Mouse (Mus musculus): ENCODE measurements around the gene Gm44502. TPM values are rescaled to one million over a fixed set of nuclear protein-coding genes. Genes with fewer than 3 reads are reported as not detected.

Gene Gm44502
- polyA plus RNA-seq, 1 experiment from 2014 or later = 0.59 TPM

GRCm38 (mm10) chr15:89474596-89475292, 45.2 kb upstream of the Gm44502 start:
- no peaks in the 10 kb centered on the region for H3K9me3 ChIP-seq (ENCODE audit: control insufficient read depth, low read length)
- H3K4me1 ChIP-seq (ENCODE audit: control insufficient read depth in 2 of 2, insufficient read depth in 2 of 2, low read length in 2 of 2) = peaks cover 5 to 14% of the 10 kb centered on the region in 2 experiments; a peak in 3 of 4 replicates
- 93% methylated on average over 19 of the region's 19 CpGs for WGBS
- H3K4me2 ChIP-seq (ENCODE audit: low read length) = no peak overlapping the region
- H3K27me3 ChIP-seq (ENCODE audit: control insufficient read depth, insufficient read depth, low read length) = no peaks in the 10 kb centered on the region
- no peaks in the 10 kb centered on the region for H3K36me3 ChIP-seq (ENCODE audit: control insufficient read depth, insufficient read depth, low read length)
- H3K27ac ChIP-seq (replicated peaks in 1 of 2; ENCODE audit: control insufficient read depth in 1 of 2, insufficient read depth in 1 of 2, low read depth in 2 of 2, low read length in 2 of 2) = no peak overlapping the region
- no peak overlapping the region for H3K4me3 ChIP-seq (ENCODE audit: control insufficient read depth in 1 of 2, insufficient read depth in 1 of 2, low read depth in 1 of 2, low read length in 2 of 2)
- H3K9ac ChIP-seq (ENCODE audit: low read length) = no peak overlapping the region
- no peak for ATAC-seq (ENCODE audit: insufficient number of reproducible peaks, insufficient read depth, low FRiP score, low read depth)

- H3K27ac ChIP-seq (replicated peaks in 1 of 2; ENCODE audit: control insufficient read depth in 1 of 2, insufficient read depth in 1 of 2, low read depth in 2 of 2, low read length in 2 of 2) = no peak overlapping the region
- no peak overlapping the region for H3K9ac ChIP-seq (ENCODE audit: low read length)
- no peaks in the 10 kb centered on the region for H3K9me3 ChIP-seq (ENCODE audit: control insufficient read depth, low read length)
- H3K36me3 ChIP-seq (ENCODE audit: control insufficient read depth, insufficient read depth, low read length) = no peaks in the 10 kb centered on the region
- WGBS = 95% methylated on average over 8 of the region's 8 CpGs
- H3K4me3 ChIP-seq (ENCODE audit: control insufficient read depth in 1 of 2, insufficient read depth in 1 of 2, low read depth in 1 of 2, low read length in 2 of 2) = no peak overlapping the region
- no peaks in the 10 kb centered on the region for H3K27me3 ChIP-seq (ENCODE audit: control insufficient read depth, insufficient read depth, low read length)
- H3K4me2 ChIP-seq (ENCODE audit: low read length) = no peak overlapping the region
- no peak for ATAC-seq (ENCODE audit: insufficient number of reproducible peaks, insufficient read depth, low FRiP score, low read depth)
- H3K4me1 ChIP-seq (ENCODE audit: control insufficient read depth in 2 of 2, insufficient read depth in 2 of 2, low read length in 2 of 2) = peaks cover 5 to 14% of the 10 kb centered on the region in 2 experiments; a peak in 3 of 4 replicates
Measured at GRCm38 (mm10) chr15:89473921-89474320, 44.4 kb upstream of the Gm44502 start.

GRCm38 (mm10) chr15:89473370-89473769, 43.9 kb upstream of the Gm44502 start:
- Histone ChIP-seq H3K27me3 (ENCODE audit: control insufficient read depth, insufficient read depth, low read length) (no peaks in the 10 kb centered on the region), H3K9me3 (ENCODE audit: control insufficient read depth, low read length) (no peaks in the 10 kb centered on the region), H3K36me3 (ENCODE audit: control insufficient read depth, insufficient read depth, low read length) (no peaks in the 10 kb centered on the region), H3K4me2 (ENCODE audit: low read length) (no peak overlapping the region), H3K4me1 (ENCODE audit: control insufficient read depth in 2 of 2, insufficient read depth in 2 of 2, low read length in 2 of 2) (peaks cover 5 to 14% of the 10 kb centered on the region in 2 experiments; a peak in 3 of 4 replicates), H3K9ac (ENCODE audit: low read length) (no peak overlapping the region), H3K4me3 (ENCODE audit: control insufficient read depth in 1 of 2, insufficient read depth in 1 of 2, low read depth in 1 of 2, low read length in 2 of 2) (no peak overlapping the region), H3K27ac (replicated peaks in 1 of 2; ENCODE audit: control insufficient read depth in 1 of 2, insufficient read depth in 1 of 2, low read depth in 2 of 2, low read length in 2 of 2) (no peak overlapping the region)
- ATAC-seq (ENCODE audit: insufficient number of reproducible peaks, insufficient read depth, low FRiP score, low read depth) = no peak
- 63% methylated on average over 9 of the region's 9 CpGs for WGBS

GRCm38 (mm10) chr15:89471476-89471875, 42.0 kb upstream of the Gm44502 start:
- Histone ChIP-seq H3K9me3 (ENCODE audit: control insufficient read depth, low read length) (no peaks in the 10 kb centered on the region), H3K27me3 (ENCODE audit: control insufficient read depth, insufficient read depth, low read length) (no peaks in the 10 kb centered on the region), H3K36me3 (ENCODE audit: control insufficient read depth, insufficient read depth, low read length) (no peaks in the 10 kb centered on the region), H3K9ac (ENCODE audit: low read length) (no peak overlapping the region), H3K27ac (replicated peaks in 1 of 2; ENCODE audit: control insufficient read depth in 1 of 2, insufficient read depth in 1 of 2, low read depth in 2 of 2, low read length in 2 of 2) (no peak overlapping the region), H3K4me2 (ENCODE audit: low read length) (no peak overlapping the region), H3K4me1 (ENCODE audit: control insufficient read depth in 2 of 2, insufficient read depth in 2 of 2, low read length in 2 of 2) (peaks cover 5 to 9% of the 10 kb centered on the region in 2 experiments; a peak in 3 of 4 replicates), H3K4me3 (ENCODE audit: control insufficient read depth in 1 of 2, insufficient read depth in 1 of 2, low read depth in 1 of 2, low read length in 2 of 2) (no peak overlapping the region)
- WGBS = 83% methylated on average over 4 of the region's 4 CpGs
- no peak for ATAC-seq (ENCODE audit: insufficient number of reproducible peaks, insufficient read depth, low FRiP score, low read depth)

- no peak for ATAC-seq (ENCODE audit: insufficient number of reproducible peaks, insufficient read depth, low FRiP score, low read depth)
- no peak overlapping the region for H3K27ac ChIP-seq (replicated peaks in 1 of 2; ENCODE audit: control insufficient read depth in 1 of 2, insufficient read depth in 1 of 2, low read depth in 2 of 2, low read length in 2 of 2)
- WGBS = 36% methylated on average over 2 of the region's 2 CpGs
- H3K4me3 ChIP-seq (ENCODE audit: control insufficient read depth in 1 of 2, insufficient read depth in 1 of 2, low read depth in 1 of 2, low read length in 2 of 2) = no peak overlapping the region
- H3K36me3 ChIP-seq (ENCODE audit: control insufficient read depth, insufficient read depth, low read length) = no peaks in the 10 kb centered on the region
- no peaks in the 10 kb centered on the region for H3K9me3 ChIP-seq (ENCODE audit: control insufficient read depth, low read length)
- H3K4me1 ChIP-seq (ENCODE audit: control insufficient read depth in 2 of 2, insufficient read depth in 2 of 2, low read length in 2 of 2) = no peaks in the 10 kb centered on the region
- no peaks in the 10 kb centered on the region for H3K27me3 ChIP-seq (ENCODE audit: control insufficient read depth, insufficient read depth, low read length)
- H3K4me2 ChIP-seq (ENCODE audit: low read length) = no peak overlapping the region
- no peak overlapping the region for H3K9ac ChIP-seq (ENCODE audit: low read length)
Measured at GRCm38 (mm10) chr15:89468577-89468976, 39.1 kb upstream of the Gm44502 start.

GRCm38 (mm10) chr15:89465052-89465451, 35.6 kb upstream of the Gm44502 start:
- H3K9me3 ChIP-seq (ENCODE audit: control insufficient read depth, low read length) = no peaks in the 10 kb centered on the region

GRCm38 (mm10) chr15:89463334-89464235, 34.1 kb upstream of the Gm44502 start:
- Histone ChIP-seq H3K4me2 (ENCODE audit: low read length) (no peak overlapping the region), H3K27me3 (ENCODE audit: control insufficient read depth, insufficient read depth, low read length) (peaks cover 3% of the 10 kb centered on the region; the same call in 1 of the 2 replicates), H3K9ac (ENCODE audit: low read length) (no peak overlapping the region), H3K4me3 (ENCODE audit: control insufficient read depth in 1 of 2, insufficient read depth in 1 of 2, low read depth in 1 of 2, low read length in 2 of 2) (no peak overlapping the region), H3K9me3 (ENCODE audit: control insufficient read depth, low read length) (no peaks in the 10 kb centered on the region), H3K27ac (replicated peaks in 1 of 2; ENCODE audit: control insufficient read depth in 1 of 2, insufficient read depth in 1 of 2, low read depth in 2 of 2, low read length in 2 of 2) (no peak overlapping the region), H3K4me1 (ENCODE audit: control insufficient read depth in 2 of 2, insufficient read depth in 2 of 2, low read length in 2 of 2) (no peaks in the 10 kb centered on the region), H3K36me3 (ENCODE audit: control insufficient read depth, insufficient read depth, low read length) (no peaks in the 10 kb centered on the region)
- no peak for ATAC-seq (ENCODE audit: insufficient number of reproducible peaks, insufficient read depth, low FRiP score, low read depth)
- 39% methylated on average over 5 of the region's 5 CpGs for WGBS

More at GRCm38 (mm10) chr15:89465052-89465451, 35.6 kb upstream of the Gm44502 start:
- no peak overlapping the region for H3K4me3 ChIP-seq (ENCODE audit: control insufficient read depth in 1 of 2, insufficient read depth in 1 of 2, low read depth in 1 of 2, low read length in 2 of 2)
- H3K4me1 ChIP-seq (ENCODE audit: control insufficient read depth in 2 of 2, insufficient read depth in 2 of 2, low read length in 2 of 2) = no peaks in the 10 kb centered on the region
- H3K9ac ChIP-seq (ENCODE audit: low read length) = no peak overlapping the region
- H3K36me3 ChIP-seq (ENCODE audit: control insufficient read depth, insufficient read depth, low read length) = no peaks in the 10 kb centered on the region
- no peak overlapping the region for H3K4me2 ChIP-seq (ENCODE audit: low read length)
- no peaks in the 10 kb centered on the region; the same call in 1 of the 2 replicates for H3K27me3 ChIP-seq (ENCODE audit: control insufficient read depth, insufficient read depth, low read length)
- 9% methylated on average over 1 of the region's 1 CpGs for WGBS
- no peak for ATAC-seq (ENCODE audit: insufficient number of reproducible peaks, insufficient read depth, low FRiP score, low read depth)
- no peak overlapping the region for H3K27ac ChIP-seq (replicated peaks in 1 of 2; ENCODE audit: control insufficient read depth in 1 of 2, insufficient read depth in 1 of 2, low read depth in 2 of 2, low read length in 2 of 2)
